Mouse (Mus musculus) kidney, adult 2 months (tissue): ENCODE measurements around the gene Exoc6b.

ENCODE experiments used
- CTCF ChIP-seq: fragments of 200-500 bp; conservative IDR thresholded peaks from 2 replicates; pipeline ENCODE4 v1.5.1; 2011; ENCODE audit warnings: low read depth, mild to moderate bottlenecking, control low read depth, low read length, moderate library complexity, mixed read lengths; ENCODE audit not compliant: insufficient read depth, insufficient read length
- POLR2A ChIP-seq: fragments of 200-500 bp; IDR thresholded peaks from one replicate; pipeline ENCODE4 v1.6.1; 2011; ENCODE audit warnings: low read depth, low read length, control low read depth

- TF ChIP-seq POLR2A, result no peak
- TF ChIP-seq CTCF, result no peak
Measured at GRCm38 (mm10) chr6:84581833-84582445, 487.4 kb downstream of the Exoc6b start.
